Mouse (Mus musculus) ES-Bruce4 (cell line): ENCODE data around the gene Pdcd1. TPM values are rescaled to one million over a fixed set of nuclear protein-coding genes. Genes with fewer than 3 reads are reported as not detected.
A peak's percentile ranks its signal among the peaks of the same experiment; 100 is the strongest.
"Not testable (repeated sequence)": the region's sequence is repeated elsewhere in the genome, so short reads cannot be mapped to it uniquely, and the experiment has no call there.

ENCODE experiments used
- H3K27ac ChIP-seq: 2 replicates; pipeline ENCODE4 v1.5.1; 2012; ENCODE audit warnings: low read length, inconsistent platforms; ENCODE audit not compliant: insufficient read depth
- H3K27me3 ChIP-seq: 2 replicates; pipeline ENCODE4 v1.6.1; 2012; ENCODE audit warnings: mild to moderate bottlenecking, low read length, inconsistent platforms; ENCODE audit not compliant: control insufficient read depth, poor library complexity, insufficient read depth, severe bottlenecking
- H3K36me3 ChIP-seq: 2 replicates; pipeline ENCODE4 v1.6.1; 2012; ENCODE audit warnings: inconsistent platforms, mild to moderate bottlenecking, low read length, moderate library complexity; ENCODE audit not compliant: control insufficient read depth, poor library complexity, insufficient read depth, severe bottlenecking
- H3K4me1 ChIP-seq: one replicate; pipeline ENCODE4 v1.8.1; 2011; ENCODE audit warnings: low read length; ENCODE audit not compliant: control insufficient read depth, insufficient read depth
- H3K4me3 ChIP-seq: 2 replicates; pipeline ENCODE4 v1.5.1; 2011; ENCODE audit warnings: low read depth, mild to moderate bottlenecking, low read length
- H3K9ac ChIP-seq: 2 replicates; pipeline ENCODE4 v1.6.1; 2012; ENCODE audit warnings: low read depth, mild to moderate bottlenecking, inconsistent platforms; ENCODE audit not compliant: poor library complexity, severe bottlenecking
- H3K9me3 ChIP-seq: replicated peaks from 2 replicates; pipeline ENCODE4 v1.6.1; 2012; ENCODE audit warnings: mild to moderate bottlenecking, low read length, inconsistent platforms; ENCODE audit not compliant: control insufficient read depth, poor library complexity, insufficient read depth, severe bottlenecking
- CTCF ChIP-seq: IDR thresholded peaks from one replicate; pipeline ENCODE4 v1.8.1; 2011; ENCODE audit warnings: low read depth, low read length
- EP300 ChIP-seq: IDR thresholded peaks from 2 replicates; pipeline ENCODE4 v1.6.1; 2011; ENCODE audit warnings: low read depth, low read length; ENCODE audit not compliant: insufficient read depth
- POLR2A ChIP-seq: IDR thresholded peaks from one replicate; pipeline ENCODE4 v1.8.1; 2011; ENCODE audit warnings: low read length; ENCODE audit not compliant: insufficient read depth
- polyA plus RNA-seq: library from polyadenylated mRNA; stranded (reverse); fragments of >200 nt; gene quantifications from 2 replicates; pipeline ENCODE4 v1.2.4, GENCODE M21; 2011; ENCODE audit warnings: low read depth; ENCODE audit not compliant: missing spikeins, insufficient read depth, insufficient read length

Gene Pdcd1
- polyA plus RNA-seq, 1 experiment, result not detected

GRCm38 (mm10) chr1:94080718-94081117 is 28.4 kb upstream of the Pdcd1 start:
- Histone ChIP-seq H3K4me3 (peak overlapping the region; percentile 37), H3K36me3 (no peaks in the 10 kb centered on the region), H3K27ac (no peak overlapping the region), H3K9me3 (no peaks in the 10 kb centered on the region), H3K4me1 (no peaks in the 10 kb centered on the region), H3K27me3 (no peaks in the 10 kb centered on the region), H3K9ac (no peak overlapping the region)
- TF ChIP-seq POLR2A (no peak), EP300 (no peak), CTCF (no peak)

GRCm38 (mm10) chr1:94078835-94079440 is 26.6 kb upstream of the Pdcd1 start:
- Histone ChIP-seq H3K4me3 (no peak overlapping the region), H3K9me3 (no peaks in the 10 kb centered on the region), H3K9ac (no peak overlapping the region), H3K36me3 (no peaks in the 10 kb centered on the region), H3K27ac (no peak overlapping the region), H3K4me1 (no peaks in the 10 kb centered on the region), H3K27me3 (no peaks in the 10 kb centered on the region)
- TF ChIP-seq POLR2A (no peak), EP300 (no peak), CTCF (peak; percentile 83)

DNA sequence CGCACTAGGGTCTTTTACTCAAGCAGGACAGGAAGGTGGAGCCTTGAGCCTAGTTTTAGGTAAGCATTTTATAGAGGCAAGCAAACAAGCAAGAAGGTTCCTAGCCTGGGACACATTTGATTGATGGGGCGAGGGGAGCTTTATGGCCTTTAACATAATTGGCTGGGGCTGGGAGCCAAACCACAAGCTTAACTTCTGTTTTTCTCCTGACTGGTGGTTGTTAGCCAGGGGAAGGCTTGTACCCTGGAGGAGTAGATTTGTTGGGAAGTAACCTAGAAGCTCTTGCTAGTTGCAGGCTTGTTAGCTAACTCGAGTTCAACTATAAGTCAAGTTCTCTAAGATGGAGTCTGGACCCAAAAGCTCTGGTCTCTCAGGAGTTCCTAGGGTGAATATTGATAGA is 26.0 kb upstream of the Pdcd1 start:
- H3K9me3 ChIP-seq, result no peaks in the 10 kb centered on the region
- no peak overlapping the region for H3K4me3 ChIP-seq
- H3K27ac ChIP-seq, result no peak overlapping the region
- H3K9ac ChIP-seq, result no peak overlapping the region
- no peaks in the 10 kb centered on the region for H3K36me3 ChIP-seq
- H3K4me1 ChIP-seq, result no peaks in the 10 kb centered on the region
- no peaks in the 10 kb centered on the region for H3K27me3 ChIP-seq
- TF ChIP-seq EP300 (no peak), POLR2A (no peak), CTCF (no peak)

DNA sequence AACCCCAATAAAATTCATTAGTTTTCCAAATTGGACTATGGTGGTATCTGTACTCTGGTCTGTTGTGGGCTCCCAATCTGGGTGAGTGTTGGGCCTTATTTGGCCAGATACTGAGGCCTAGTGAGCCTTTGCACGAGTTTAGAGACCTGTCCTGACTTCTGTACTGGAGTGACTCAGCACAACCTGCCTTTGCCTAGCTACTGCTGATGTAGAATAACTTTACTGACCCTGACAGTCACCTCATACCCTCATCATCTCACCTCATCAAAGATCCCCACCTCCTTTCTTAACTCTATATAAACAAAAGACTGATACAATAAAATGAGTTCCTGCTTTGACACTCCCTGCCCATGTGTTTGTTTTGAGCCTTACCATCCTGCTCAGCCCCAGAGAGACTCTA is 24.3 kb upstream of the Pdcd1 start:
- Histone ChIP-seq H3K36me3 (no peaks in the 10 kb centered on the region), H3K9ac (no peak overlapping the region), H3K27ac (no peak overlapping the region), H3K4me3 (no peak overlapping the region), H3K9me3 (no peaks in the 10 kb centered on the region), H3K27me3 (no peaks in the 10 kb centered on the region), H3K4me1 (no peaks in the 10 kb centered on the region)
- no peak for TF ChIP-seq POLR2A

DNA sequence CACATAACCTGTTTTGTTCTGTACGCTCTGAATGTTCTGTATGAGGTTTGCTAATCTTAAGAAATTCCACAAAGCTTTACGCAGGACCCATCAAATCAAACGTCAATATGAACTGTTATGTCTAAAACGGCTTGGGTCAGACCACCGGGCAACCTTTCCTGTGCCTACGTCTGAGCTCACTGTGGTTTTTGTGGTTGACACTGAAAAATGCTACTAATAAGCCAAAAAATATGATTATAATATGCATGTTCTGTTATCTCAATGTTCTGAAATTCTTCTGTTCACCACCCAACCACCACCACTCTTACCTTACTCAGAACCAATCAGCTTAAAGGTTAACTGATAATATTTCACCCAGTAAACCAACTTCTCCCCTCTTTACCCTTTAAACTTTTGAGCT is 22.4 kb upstream of the Pdcd1 start:
- Histone ChIP-seq H3K27me3 (no peaks in the 10 kb centered on the region), H3K27ac (no peak overlapping the region), H3K9ac (no peak overlapping the region), H3K4me3 (no peak overlapping the region), H3K36me3 (no peaks in the 10 kb centered on the region), H3K4me1 (no peaks in the 10 kb centered on the region), H3K9me3 (no peaks in the 10 kb centered on the region)
- TF ChIP-seq POLR2A (no peak), EP300 (no peak), CTCF (no peak)

GRCm38 (mm10) chr1:94058281-94058680 is 5.9 kb upstream of the Pdcd1 start:
- H3K27me3 ChIP-seq, result not testable (repeated sequence)

DNA sequence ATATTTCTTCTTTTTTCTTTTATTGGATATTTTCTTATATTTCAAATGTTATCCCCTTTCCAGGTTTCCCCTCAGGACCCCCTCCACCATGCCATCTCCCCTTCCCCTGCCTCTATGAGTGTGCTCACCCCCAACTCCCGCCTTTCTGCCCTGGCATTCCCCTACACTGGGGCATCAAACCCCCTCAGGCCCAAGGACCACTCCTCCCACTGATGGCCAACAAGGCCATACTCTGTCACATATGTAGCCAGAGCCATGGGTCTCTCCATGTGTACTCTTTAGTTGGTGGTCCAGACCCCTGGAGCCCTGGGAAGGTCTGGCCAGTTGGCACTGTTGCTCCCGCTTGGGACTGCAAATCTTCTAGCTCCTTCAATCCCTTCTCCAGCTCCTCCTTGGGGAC is 5.0 kb upstream of the Pdcd1 start:
- TF ChIP-seq EP300 (no peak), CTCF (no peak), POLR2A (no peak)
- no peak overlapping the region for H3K9ac ChIP-seq
- H3K9me3 ChIP-seq, result no peaks in the 10 kb centered on the region
- no peak overlapping the region for H3K4me3 ChIP-seq
- H3K27ac ChIP-seq, result no peak overlapping the region
- no peaks in the 10 kb centered on the region for H3K36me3 ChIP-seq
- no peaks in the 10 kb centered on the region for H3K27me3 ChIP-seq
- H3K4me1 ChIP-seq, result no peaks in the 10 kb centered on the region

More at GRCm38 (mm10) chr1:94058281-94058680, 5.9 kb upstream of the Pdcd1 start:
- not testable (repeated sequence) for H3K4me3 ChIP-seq, H3K9me3 ChIP-seq, H3K9ac ChIP-seq, H3K36me3 ChIP-seq, H3K4me1 ChIP-seq, H3K27ac ChIP-seq
